Mouse (Mus musculus): Measurements from ENCODE around the gene Klk1b3. TPM values are rescaled to one million over a fixed set of nuclear protein-coding genes. Genes with fewer than 3 reads are reported as not detected.
A peak's percentile ranks its signal among the peaks of the same experiment; 100 is the strongest.
"Not testable (repeated sequence)": the region's sequence is repeated elsewhere in the genome, so short reads cannot be mapped to it uniquely, and the experiment has no call there.

The Klk1b3 gene
- polyA plus RNA-seq (2012; rRNA removed), result 0.38 and 0.43 TPM in 2 replicates

DNA sequence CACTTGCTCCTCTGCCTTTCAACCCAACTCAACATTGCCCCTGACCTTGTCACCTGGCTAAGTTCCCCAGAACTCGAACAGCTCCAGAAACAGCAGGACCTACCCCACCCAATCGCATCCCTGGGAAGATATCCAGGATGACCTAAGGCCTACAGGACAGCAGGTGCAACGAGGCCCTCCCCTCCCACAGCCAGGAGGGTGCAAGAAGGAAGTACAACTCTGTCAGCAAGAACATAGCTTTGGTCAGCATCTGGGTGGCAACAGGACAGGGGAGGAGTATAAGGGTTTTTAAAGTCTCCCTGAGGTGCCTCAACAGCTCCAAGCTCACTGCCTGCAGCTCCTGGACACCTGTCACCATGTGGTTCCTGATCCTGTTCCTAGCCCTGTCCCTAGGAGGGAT is at the start of gene Klk1b3:
TSS of gene Klk1b3 (plus strand) at position 301 of the 400 bp plus-strand sequence.
- no peak for DNase-seq (ENCODE audit: low read depth)

GRCm38 (mm10) chr7:44179299-44180045 is 18.5 kb upstream of the Klk1b3 start:
- DNase-seq (ENCODE audit: low read depth), result no peak

DNA sequence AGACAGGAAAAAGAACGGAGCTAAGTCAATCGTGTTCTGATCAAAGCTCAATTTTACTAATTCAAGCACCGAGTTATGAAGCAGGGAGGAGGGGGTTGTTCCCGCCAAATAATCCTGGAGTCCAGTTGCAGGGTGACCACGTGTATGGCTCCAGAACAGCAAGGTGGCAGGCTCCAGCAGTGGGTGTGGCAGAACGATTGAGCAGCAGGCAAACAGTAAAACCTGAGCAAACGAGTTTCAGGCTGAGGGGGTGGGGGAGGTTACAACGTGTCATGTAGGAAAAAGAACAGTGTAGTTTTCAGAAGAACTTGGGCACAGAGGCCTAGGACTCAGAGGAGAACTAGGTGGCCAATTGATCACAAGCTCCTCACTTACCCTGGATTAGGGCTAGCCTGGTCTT is 11.5 kb upstream of the Klk1b3 start:
- not testable (repeated sequence) for DNase-seq (ENCODE audit: low read depth)

DNA sequence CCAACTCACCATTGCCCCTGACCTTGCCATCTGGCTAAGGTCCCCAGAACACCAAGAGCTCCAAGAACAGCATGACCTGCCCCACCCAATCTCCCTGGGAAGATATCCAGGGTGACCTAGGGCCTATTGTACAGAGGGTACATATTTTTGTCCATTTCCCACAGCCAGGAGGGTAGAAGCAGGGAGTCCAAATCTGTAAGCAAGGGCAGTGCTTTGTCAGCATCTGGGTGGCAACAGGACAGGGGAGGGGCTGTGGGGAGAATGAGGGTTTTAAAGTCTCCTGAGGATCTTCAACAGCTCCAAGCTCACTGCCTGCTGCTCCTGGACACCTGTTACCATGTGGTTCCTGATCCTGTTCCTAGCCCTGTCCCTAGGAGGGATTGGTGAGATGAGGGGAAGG is 10.1 kb upstream of the Klk1b3 start, which contains the start of gene Klk1b24:
TSS of gene Klk1b24 (plus strand) at position 301 of the 400 bp plus-strand sequence.
- DNase-seq (ENCODE audit: low read depth), result not testable (repeated sequence)

- not testable (repeated sequence) for DNase-seq (ENCODE audit: low read depth)
Measured at GRCm38 (mm10) chr7:44193466-44193865, 4.5 kb upstream of the Klk1b3 start.

- DNase-seq (ENCODE audit: low read depth), result not testable (repeated sequence)
Measured at GRCm38 (mm10) chr7:44207135-44207534, 9.1 kb downstream of the Klk1b3 start, which contains the start of gene Klk1b4. Gene Klk1b4 (plus strand): TSS chr7:44207435.

GRCm38 (mm10) chr7:44208307-44208706 is 10.3 kb downstream of the Klk1b3 start:
- no peak for DNase-seq (ENCODE audit: low read depth)

- DNase-seq (ENCODE audit: low read depth), result no peak
Measured at GRCm38 (mm10) chr7:44215645-44216044, 17.7 kb downstream of the Klk1b3 start, which contains the start of gene Klk1b5. Gene Klk1b5 (plus strand): TSS chr7:44215945.

DNA sequence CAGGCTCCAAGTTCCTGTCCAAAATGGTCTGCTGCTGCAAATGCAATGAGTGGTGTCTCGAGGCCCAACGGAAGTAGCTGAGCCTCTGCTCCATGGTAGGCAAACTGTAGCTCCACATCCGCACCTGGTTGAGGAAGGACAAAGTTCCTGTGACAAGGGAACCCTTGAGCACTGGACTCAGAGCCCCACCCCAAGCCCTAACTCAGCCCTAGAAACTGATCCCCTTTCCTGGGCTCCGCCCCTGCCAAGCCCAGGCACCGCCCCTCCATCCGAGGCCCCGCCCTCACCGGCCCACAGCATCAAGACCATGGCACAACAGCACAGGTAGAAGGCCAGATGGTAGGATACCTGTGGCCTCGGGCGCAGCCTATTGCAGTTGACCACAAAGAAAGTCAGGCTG is 23.6 kb downstream of the Klk1b3 start:
- DNase-seq (ENCODE audit: low read depth), result not testable (repeated sequence)

DNA sequence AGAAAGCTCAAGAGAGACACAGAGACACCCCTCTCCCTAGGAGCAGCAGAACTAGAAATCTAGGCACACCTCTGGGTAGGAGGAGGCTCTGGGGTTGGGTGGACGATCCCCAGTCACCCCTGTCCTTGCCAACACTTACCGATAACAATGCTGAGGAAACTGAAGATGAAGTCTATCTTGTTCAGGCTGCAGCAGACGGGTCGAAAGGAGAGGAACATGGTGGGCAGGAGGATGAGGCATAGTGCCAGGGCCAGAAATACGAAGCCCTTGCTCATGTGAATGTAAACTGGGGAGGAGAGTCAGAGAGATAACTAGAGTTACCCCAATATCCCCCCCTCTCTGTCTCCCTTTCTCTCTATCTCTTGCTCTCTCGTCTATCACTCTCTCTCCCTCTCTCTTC is 24.3 kb downstream of the Klk1b3 start:
- not testable (repeated sequence) for DNase-seq (ENCODE audit: low read depth)

- DNase-seq (ENCODE audit: low read depth), result no peak
Measured at GRCm38 (mm10) chr7:44225076-44225475, 27.1 kb downstream of the Klk1b3 start, which contains the start of gene Klk1. Gene Klk1 (plus strand): TSS chr7:44225360.

DNA sequence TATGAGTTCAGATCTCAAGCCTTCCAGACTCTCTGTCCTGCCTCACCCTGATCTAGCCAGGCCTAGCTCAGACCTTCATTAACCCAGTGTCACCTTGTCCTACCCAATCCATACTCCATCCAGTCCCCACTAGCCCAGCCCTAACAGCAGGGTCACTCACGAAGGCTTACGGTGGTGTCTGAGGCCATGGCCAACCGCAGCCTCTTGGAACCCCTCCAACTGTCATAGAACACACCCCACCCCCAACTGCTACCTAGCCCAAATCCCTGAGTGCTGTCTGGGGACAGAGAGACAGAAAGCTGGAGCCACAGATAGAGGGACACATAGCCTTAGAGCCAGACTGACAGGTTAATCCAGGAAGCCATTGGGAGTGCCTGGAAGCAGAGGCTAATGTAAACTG is 37.9 kb downstream of the Klk1b3 start, which contains the start of gene Gm36864:
TSS of gene Gm36864 (plus strand) at position 269 of the 400 bp plus-strand sequence.
- DNase-seq (ENCODE audit: low read depth), result no peak

GRCm38 (mm10) chr7:44239913-44240312 is 41.9 kb downstream of the Klk1b3 start:
- DNase-seq (ENCODE audit: low read depth), result no peak

- DNase-seq (ENCODE audit: low read depth), result no peak
Measured at GRCm38 (mm10) chr7:44240712-44241111, 42.7 kb downstream of the Klk1b3 start.

GRCm38 (mm10) chr7:44241163-44241562 is 43.2 kb downstream of the Klk1b3 start:
- no peak for DNase-seq (ENCODE audit: low read depth)

DNA sequence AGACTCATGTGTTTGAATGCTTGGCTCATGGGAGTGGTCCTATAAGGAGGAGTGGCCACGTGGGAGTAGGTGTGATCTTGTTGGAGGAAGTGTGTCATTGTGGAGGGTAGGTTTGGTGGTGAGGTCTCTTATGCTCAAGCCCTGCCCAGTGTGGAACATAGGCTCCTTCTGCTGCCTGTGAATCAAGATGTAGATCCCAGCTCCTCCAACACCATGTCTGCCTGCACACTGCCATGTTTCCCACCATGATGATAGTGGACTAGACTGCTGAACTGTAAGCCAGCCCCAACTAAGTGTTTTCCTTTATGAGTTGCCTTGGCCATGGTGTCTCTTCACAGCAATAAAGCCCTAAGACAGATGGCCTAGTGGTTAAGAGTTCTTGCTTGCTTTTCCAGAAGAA is 46.1 kb downstream of the Klk1b3 start:
- DNase-seq (ENCODE audit: low read depth), result no peak

DNA sequence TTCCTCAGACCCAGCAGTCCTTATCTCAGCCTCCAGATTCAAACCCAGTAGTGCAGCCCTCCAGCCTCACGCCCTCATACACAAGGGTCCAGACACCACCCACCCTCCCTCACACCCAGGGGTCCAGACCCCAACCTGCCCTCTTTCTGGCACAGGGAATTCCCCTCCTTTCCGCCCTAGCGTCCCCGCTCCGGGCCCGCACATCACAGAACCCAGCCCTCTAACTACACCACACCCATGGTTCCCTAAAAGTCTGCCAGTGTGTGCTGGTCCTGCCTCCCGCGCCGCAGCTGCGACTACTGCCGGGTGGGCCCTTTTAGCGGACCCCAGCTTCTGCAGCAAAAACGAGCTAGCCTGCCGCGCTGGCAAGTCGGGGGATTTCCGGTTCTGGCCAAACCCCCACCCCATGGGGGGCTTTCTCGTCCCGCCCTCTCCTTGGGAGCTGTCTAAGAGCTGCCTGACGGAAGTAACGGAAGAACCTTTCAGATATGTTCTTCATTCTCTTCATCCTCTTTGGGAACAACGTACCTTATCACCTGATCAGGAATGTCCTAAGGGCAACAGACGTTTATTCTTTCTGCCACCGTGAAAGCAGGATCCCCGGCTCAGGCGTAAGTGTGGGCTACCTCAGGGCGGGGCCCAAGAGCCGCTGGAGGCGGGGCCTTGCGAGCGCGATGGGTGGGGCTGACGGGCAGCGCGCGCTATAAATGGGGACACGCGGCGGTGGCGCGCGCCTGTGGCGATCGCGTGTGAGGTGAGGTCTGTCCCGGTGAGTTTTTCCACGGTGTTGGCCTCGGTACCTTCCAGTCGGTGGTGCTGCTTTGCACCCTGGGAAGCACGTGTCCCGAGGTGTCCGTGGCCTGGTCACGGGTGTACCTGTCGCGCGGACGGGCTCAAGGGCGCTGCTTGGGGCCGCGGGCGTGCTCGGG is 48.3 kb downstream of the Klk1b3 start, which contains the start of the genes 1700028J19Rik and 2410002F23Rik:
TSS of gene 1700028J19Rik (minus strand) at position 641 of the 929 bp plus-strand sequence.
TSS of gene 2410002F23Rik (plus strand) at position 668 of the 929 bp plus-strand sequence.
- DNase-seq (ENCODE audit: low read depth), result peak; percentile 45

GRCm38 (mm10) chr7:44246984-44247470 is 49.0 kb downstream of the Klk1b3 start:
- DNase-seq (ENCODE audit: low read depth), result no peak

DNA sequence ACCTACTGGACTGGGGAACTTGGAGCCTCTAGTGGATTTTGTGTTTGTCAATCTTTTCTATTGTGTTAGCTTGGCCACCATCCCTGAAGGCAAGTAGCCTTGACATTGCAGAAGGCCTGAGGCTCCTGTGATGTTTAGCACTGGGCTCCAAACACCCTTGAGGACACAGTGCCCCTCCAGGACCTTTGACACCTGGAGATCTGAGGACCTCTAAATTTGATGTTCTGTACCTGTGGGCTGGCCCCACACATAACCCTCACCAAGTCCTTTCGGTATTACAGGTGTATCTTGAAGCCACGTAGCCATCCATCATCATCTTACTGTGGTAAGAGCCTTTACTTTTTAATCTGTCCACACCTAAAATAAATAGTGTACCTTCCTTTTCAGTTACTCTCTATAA is 50.0 kb downstream of the Klk1b3 start:
- DNase-seq (ENCODE audit: low read depth), result no peak

DNA sequence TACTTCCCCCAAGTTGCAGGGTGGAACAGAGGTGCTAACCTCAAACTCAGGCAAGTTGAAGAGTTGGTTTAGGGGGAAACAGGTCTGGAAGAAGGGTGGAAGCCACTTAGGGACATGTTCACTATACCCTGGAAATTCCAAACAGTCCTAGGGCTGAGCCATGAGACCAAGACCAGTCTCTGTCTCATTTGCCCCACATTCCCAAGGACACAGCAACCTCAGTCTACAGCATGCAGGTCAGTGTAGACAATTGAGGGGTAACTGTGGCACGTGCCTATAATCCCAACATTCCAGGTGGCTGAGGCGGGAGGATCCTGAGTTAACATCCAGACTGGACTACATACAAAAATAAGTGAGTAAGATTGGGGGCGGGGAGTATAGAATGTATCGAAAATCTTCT is 51.3 kb downstream of the Klk1b3 start:
- no peak for DNase-seq (ENCODE audit: low read depth)

DNA sequence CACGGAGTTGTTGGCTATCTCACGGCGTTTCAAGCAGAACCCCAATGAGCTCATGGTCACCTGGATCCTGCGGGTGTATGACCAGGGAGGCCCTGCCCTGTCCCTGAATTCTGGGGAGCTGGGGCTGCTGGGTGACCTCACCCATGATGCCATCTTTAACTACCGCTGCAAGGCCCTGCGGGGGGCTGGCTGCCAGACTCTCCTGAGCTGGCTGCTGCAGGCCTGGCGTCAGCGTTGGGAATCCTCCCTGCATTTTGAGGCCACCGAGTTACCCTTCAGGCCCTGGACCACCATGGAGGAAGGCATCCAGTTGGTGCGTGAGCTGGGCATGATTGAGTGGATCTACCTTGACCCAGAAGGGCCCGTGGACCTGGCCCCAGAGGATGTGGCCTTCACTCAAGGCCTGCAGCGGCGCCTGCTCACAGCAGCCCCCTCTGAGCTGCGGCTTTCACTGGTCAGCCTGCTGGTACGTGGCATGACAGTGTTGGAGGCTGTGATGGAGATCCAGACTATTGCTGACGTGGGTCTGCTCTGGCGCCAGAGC is 52.8 kb downstream of the Klk1b3 start:
- DNase-seq (ENCODE audit: low read depth), result not testable (repeated sequence)

Data from gonadal fat pad, adult 2 months (tissue).